Mouse (Mus musculus) heart, postnatal 10 days (tissue): ENCODE measurements around the gene Syt2. TPM values are rescaled to one million over a fixed set of nuclear protein-coding genes. Genes with fewer than 3 reads are reported as not detected.

ENCODE experiments used
- DNase-seq, 2 experiments: peaks; one replicate each; pipeline ENCODE4 v3.0.0; 2021
- intact Hi-C: fragments of 180-260 bp; cut with DNase I; formaldehyde crosslinking; loops from one replicate; pipeline ENCODE4 v1.15.1; 2025
- total RNA-seq, 2 experiments: library from RNA; stranded (reverse); gene quantifications; 2 replicates each; pipeline ENCODE4 v1.2.3; 2021

Gene Syt2
- total RNA-seq, 2 experiments from 2014 or later, result 0.31 TPM; not detected in 1

GRCm38 (mm10) chr1:134725276-134725675, 78.8 kb downstream of the Syt2 start:
- intact Hi-C loops, result loop anchor here (1.0 to 5.0 kb wide), 4 partner anchors 88 to 232 kb away; partner anchors contain the start of gene Ppp1r12b
- peak; percentile 77 to 78 for DNase-seq

GRCm38 (mm10) chr1:134726480-134726879, 80.0 kb downstream of the Syt2 start:
- no peak for DNase-seq
- intact Hi-C loops, result loop anchor here (5.0 kb wide), 3 partner anchors 89 to 231 kb away; partner anchors contain the start of gene Ppp1r12b

- intact Hi-C loops, result loop anchor here (5.0 kb wide), 3 partner anchors 90 to 230 kb away; partner anchors contain the start of gene Ppp1r12b
- DNase-seq, result no peak
Observed at GRCm38 (mm10) chr1:134727256-134727655, 80.8 kb downstream of the Syt2 start.

GRCm38 (mm10) chr1:134733659-134734058, 87.2 kb downstream of the Syt2 start:
- no peak for DNase-seq
- intact Hi-C loops, result no loop called here

- intact Hi-C loops, result no loop called here
- DNase-seq, result no peak
Observed at GRCm38 (mm10) chr1:134737463-134737862, 91.0 kb downstream of the Syt2 start.

GRCm38 (mm10) chr1:134741433-134741832, 95.0 kb downstream of the Syt2 start:
- intact Hi-C loops, result no loop called here

GRCm38 (mm10) chr1:134741946-134742661, 95.6 kb downstream of the Syt2 start:
- no peak for DNase-seq
- intact Hi-C loops, result no loop called here

More at GRCm38 (mm10) chr1:134741433-134741832, 95.0 kb downstream of the Syt2 start:
- no peak for DNase-seq

- intact Hi-C loops, result loop anchor here (1.0 kb wide), 2 partner anchors 85 to 109 kb away; no protein-coding TSS in a partner anchor
- no peak for DNase-seq
Observed at GRCm38 (mm10) chr1:134745648-134746047, 99.2 kb downstream of the Syt2 start.

GRCm38 (mm10) chr1:134747236-134748174, 101.0 kb downstream of the Syt2 start:
- DNase-seq, result no peak
- intact Hi-C loops, result no loop called here

GRCm38 (mm10) chr1:134749889-134750288, 103.4 kb downstream of the Syt2 start:
- DNase-seq, result peak; percentile 67 to 76
- intact Hi-C loops, result no loop called here

- intact Hi-C loops, result no loop called here
- DNase-seq, result no peak
Observed at GRCm38 (mm10) chr1:134752447-134752846, 106.0 kb downstream of the Syt2 start.

GRCm38 (mm10) chr1:134753751-134754630, 107.5 kb downstream of the Syt2 start:
- intact Hi-C loops, result no loop called here
- DNase-seq, result peak; percentile 74 to 76

GRCm38 (mm10) chr1:134754818-134755217, 108.3 kb downstream of the Syt2 start:
- DNase-seq, result no peak
- intact Hi-C loops, result no loop called here

GRCm38 (mm10) chr1:134755548-134756189, 109.2 kb downstream of the Syt2 start:
- DNase-seq, result no peak
- intact Hi-C loops, result no loop called here

GRCm38 (mm10) chr1:134756190-134756873, 109.9 kb downstream of the Syt2 start:
- intact Hi-C loops, result no loop called here
- DNase-seq, result no peak

GRCm38 (mm10) chr1:134757230-134757629, 110.8 kb downstream of the Syt2 start:
- intact Hi-C loops, result no loop called here
- no peak for DNase-seq

- DNase-seq, result peak; percentile 70 to 71
- intact Hi-C loops, result no loop called here
Observed at GRCm38 (mm10) chr1:134759133-134759532, 112.7 kb downstream of the Syt2 start.

GRCm38 (mm10) chr1:134760642-134761041, 114.2 kb downstream of the Syt2 start:
- intact Hi-C loops, result no loop called here
- DNase-seq, result no peak

- intact Hi-C loops, result no loop called here
- no peak for DNase-seq
Observed at GRCm38 (mm10) chr1:134761534-134761933, 115.1 kb downstream of the Syt2 start.
